Mouse (Mus musculus) cerebellum, postnatal 25 days (tissue): ENCODE results near the gene Prss38.
"Not testable (repeated sequence)": the region's sequence is repeated elsewhere in the genome, so short reads cannot be mapped to it uniquely, and the experiment has no call there.

ENCODE experiments used
- DNase-seq, 2 experiments: peaks; one replicate each; pipeline ENCODE4 v3.0.0; 2021; ENCODE audit warnings: mixed read lengths in 2 of 2

Gene Prss38

GRCm38 (mm10) chr11:59369848-59370247 is 5.6 kb downstream of the Prss38 start:
- no peak for DNase-seq

GRCm38 (mm10) chr11:59367955-59368354 is 7.5 kb downstream of the Prss38 start:
- DNase-seq, result not testable (repeated sequence)

- DNase-seq, result peak in 1 of 2 experiments; percentile 4
Measured at GRCm38 (mm10) chr11:59366633-59367032, 8.8 kb downstream of the Prss38 start.

GRCm38 (mm10) chr11:59366031-59366430 is 9.4 kb downstream of the Prss38 start:
- DNase-seq, result no peak

- DNase-seq, result no peak
Measured at GRCm38 (mm10) chr11:59364417-59364816, 11.0 kb downstream of the Prss38 start.

GRCm38 (mm10) chr11:59364007-59364406 is 11.4 kb downstream of the Prss38 start:
- DNase-seq, result no peak

- no peak for DNase-seq
Measured at GRCm38 (mm10) chr11:59361291-59361690, 14.2 kb downstream of the Prss38 start.

- no peak for DNase-seq
Measured at GRCm38 (mm10) chr11:59356874-59357289, 18.6 kb downstream of the Prss38 start.

- no peak for DNase-seq
Measured at GRCm38 (mm10) chr11:59354793-59355192, 20.7 kb downstream of the Prss38 start.

- no peak for DNase-seq
Measured at GRCm38 (mm10) chr11:59350326-59350725, 25.1 kb downstream of the Prss38 start.

GRCm38 (mm10) chr11:59346166-59346910 is 29.1 kb downstream of the Prss38 start:
- no peak for DNase-seq

GRCm38 (mm10) chr11:59342956-59343355 is 32.5 kb downstream of the Prss38 start:
- no peak for DNase-seq

GRCm38 (mm10) chr11:59338736-59339120 is 36.7 kb downstream of the Prss38 start:
- DNase-seq, result no peak

GRCm38 (mm10) chr11:59337955-59338735 is 37.3 kb downstream of the Prss38 start:
- DNase-seq, result peak in 1 of 2 experiments; percentile 49

- DNase-seq, result no peak
Measured at GRCm38 (mm10) chr11:59336381-59336780, 39.1 kb downstream of the Prss38 start.

- DNase-seq, result no peak
Measured at GRCm38 (mm10) chr11:59335942-59336341, 39.5 kb downstream of the Prss38 start.

GRCm38 (mm10) chr11:59335150-59335549 is 40.3 kb downstream of the Prss38 start:
- DNase-seq, result no peak

- no peak for DNase-seq
Measured at GRCm38 (mm10) chr11:59332938-59333337, 42.5 kb downstream of the Prss38 start.

- DNase-seq, result no peak
Measured at GRCm38 (mm10) chr11:59331167-59331869, 44.1 kb downstream of the Prss38 start.

- peak; percentile 59 to 78 for DNase-seq
Measured at GRCm38 (mm10) chr11:59330560-59330959, 44.9 kb downstream of the Prss38 start.

GRCm38 (mm10) chr11:59329616-59330015 is 45.8 kb downstream of the Prss38 start:
- DNase-seq, result no peak

- no peak for DNase-seq
Measured at GRCm38 (mm10) chr11:59327625-59328024, 47.8 kb downstream of the Prss38 start.

GRCm38 (mm10) chr11:59324777-59325176 is 50.7 kb downstream of the Prss38 start:
- DNase-seq, result no peak
